Mouse (Mus musculus): Measurements from ENCODE around the gene Gnptg.
"Not testable (repeated sequence)": the region's sequence is repeated elsewhere in the genome, so short reads cannot be mapped to it uniquely, and the experiment has no call there.

The Gnptg gene

DNA sequence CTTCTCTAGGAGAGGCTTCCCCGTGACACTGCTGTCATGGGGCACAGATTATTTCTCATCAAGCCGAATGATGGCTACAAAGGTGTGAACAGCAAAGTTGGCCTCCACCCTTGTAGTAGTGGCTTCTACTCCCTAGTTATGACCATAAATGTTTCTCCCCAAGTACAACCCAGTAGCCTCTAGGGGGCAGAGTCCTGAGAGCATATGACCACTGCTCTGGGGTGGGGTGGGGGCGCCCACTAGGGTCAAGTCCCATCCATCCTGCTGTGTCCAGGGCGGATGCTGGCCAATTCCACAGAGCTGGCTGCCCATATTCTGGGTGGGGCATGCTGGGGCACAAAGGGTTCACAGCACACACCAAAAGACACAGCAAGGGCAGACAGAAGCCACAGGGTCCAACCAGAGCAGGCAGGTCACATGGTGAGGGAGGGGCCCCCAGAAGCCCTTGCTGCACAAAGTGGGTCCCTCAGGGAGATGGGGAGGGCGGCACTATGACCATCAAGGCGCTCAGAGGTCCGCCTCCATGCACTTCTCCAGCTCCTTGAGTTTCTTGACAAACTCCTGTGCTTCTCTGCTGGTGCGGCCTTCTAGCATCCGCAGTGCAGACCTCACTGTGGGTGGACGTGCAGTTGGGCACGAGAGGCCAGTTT, 3.3 kb upstream of the Gnptg start:
- no peak for DNase-seq (ENCODE audit: extremely low spot score)

DNA sequence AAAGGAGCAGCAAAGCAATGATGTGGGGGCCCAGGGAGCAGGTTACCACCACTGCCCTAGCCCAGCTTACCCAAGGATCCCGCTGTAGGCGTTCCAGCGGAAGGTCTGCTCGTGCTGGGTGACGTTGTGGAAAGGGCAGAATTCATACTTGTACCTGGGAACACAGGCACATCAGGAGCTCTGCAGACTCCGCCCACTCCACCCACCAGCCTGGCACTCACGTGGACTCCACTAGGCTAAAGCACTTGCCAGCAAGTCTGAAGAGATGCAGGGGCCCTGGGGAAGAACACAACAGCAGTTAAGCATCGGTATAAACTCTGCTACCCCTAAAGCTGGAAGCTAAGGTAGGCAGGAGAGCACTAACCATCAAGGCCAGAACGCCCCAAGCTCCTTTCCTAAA, 4.3 kb downstream of the Gnptg start:
- no peak for DNase-seq (ENCODE audit: extremely low spot score)

DNA sequence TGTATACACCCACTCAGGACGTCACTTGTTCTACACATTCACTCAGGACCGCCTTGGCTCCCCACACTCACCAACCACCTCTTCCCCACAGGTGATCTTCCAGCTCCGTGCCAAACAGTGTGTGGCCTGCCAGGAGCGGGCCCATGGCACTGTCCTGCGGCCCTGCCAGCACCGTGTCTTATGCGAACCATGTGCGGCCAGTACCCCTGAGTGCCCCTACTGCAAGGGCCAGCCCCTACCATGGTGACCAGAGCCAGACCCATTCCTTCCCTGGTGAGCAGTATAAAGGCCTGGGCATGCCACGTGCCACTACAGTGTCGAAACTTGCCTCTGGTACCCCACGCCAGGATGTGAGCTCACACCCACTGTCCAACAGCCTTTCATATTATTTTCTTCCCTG, 8.3 kb downstream of the Gnptg start:
- DNase-seq (ENCODE audit: extremely low spot score) = not testable (repeated sequence)

DNA sequence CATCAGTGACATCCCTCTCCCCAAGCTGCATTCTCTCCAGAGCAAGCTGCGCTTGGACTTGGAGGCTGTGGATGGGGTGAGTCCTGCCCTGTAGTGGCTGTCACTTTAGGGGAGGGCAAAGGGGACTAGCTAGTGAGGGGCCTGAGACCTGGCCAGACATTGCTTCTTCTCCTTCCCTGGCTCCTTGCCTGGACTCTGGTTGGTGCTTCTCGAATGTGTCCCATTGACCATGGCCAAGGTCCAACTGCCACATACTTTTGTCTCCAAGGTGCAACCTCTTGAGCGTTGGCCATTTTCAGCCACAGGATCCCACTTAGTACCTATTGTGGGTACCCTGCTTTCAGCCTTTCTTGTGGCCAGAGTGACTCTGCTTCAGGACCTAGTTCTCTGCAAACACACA, 9.2 kb downstream of the Gnptg start:
- DNase-seq (ENCODE audit: extremely low spot score) = no peak

DNA sequence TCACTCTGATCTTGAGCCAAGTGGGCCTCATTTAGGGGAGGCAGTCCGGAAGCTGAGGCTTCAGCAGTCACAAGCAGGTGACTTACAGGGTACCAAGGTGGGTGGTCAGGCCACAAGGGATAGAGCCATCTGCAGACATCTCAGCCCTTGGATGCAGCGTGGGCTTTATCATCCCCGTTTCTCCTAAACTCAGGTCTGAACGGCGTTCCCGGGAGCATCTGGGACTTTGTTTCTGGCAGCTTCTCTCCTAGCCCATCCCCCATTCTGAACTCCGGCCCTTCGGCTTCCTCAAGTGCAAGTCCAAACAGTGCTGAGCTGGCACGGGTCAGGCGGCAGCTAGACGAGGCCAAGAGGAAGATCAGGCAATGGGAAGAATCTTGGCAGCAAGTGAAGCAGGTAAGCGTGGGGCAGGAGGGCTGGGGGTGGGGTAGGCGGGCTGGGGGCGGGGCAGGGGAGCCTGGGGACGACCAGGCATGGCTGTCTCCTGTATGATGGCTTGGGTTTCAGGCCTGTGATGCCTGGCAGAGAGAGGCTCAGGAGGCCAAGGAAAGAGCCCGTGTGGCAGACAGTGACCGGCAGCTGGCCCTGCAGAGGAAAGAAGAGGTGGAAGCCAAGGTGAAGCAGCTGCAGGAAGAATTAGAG, 9.8 kb downstream of the Gnptg start:
- not testable (repeated sequence) for DNase-seq (ENCODE audit: extremely low spot score)

DNA sequence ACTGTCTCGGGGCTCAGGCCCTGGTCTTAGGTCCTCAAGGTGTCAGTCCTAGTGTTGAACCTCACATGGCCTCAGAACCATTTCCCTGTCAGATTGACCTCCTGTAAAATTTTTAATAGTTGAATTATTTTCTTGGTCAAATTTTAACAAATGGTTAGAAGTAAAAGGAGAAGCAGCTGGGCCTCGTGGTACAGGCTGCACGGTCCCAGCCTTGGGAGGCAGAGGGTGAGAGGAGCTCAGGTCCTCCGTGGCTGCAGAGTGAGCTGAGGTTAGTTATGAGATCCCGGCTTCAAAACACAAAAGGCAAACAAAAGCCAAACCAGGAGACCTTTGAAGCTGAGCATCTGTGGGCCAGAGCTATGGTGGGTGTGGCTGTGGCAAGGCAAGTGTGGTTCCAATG, 11.9 kb downstream of the Gnptg start:
- DNase-seq (ENCODE audit: extremely low spot score) = no peak

DNA sequence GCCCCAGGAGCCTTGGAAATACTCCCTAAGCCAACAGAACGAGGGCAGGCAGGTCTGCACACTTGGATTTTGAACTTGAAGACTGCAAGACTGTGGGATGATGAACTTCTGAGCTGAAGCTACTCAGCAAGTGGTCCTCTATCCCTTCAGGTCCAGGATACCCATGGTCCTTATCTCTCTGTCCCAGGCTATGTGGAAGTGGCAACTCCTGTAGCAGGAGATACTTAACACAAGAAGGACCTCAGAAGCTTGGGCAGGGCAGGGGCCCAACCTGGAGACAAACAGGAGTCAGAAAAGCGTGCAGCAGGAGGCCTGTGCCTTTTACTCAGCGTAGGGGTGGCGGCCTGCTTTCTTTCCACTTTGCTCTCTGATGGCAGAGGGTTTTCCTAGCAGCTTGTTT, 14.3 kb downstream of the Gnptg start:
- DNase-seq (ENCODE audit: extremely low spot score) = no peak

DNA sequence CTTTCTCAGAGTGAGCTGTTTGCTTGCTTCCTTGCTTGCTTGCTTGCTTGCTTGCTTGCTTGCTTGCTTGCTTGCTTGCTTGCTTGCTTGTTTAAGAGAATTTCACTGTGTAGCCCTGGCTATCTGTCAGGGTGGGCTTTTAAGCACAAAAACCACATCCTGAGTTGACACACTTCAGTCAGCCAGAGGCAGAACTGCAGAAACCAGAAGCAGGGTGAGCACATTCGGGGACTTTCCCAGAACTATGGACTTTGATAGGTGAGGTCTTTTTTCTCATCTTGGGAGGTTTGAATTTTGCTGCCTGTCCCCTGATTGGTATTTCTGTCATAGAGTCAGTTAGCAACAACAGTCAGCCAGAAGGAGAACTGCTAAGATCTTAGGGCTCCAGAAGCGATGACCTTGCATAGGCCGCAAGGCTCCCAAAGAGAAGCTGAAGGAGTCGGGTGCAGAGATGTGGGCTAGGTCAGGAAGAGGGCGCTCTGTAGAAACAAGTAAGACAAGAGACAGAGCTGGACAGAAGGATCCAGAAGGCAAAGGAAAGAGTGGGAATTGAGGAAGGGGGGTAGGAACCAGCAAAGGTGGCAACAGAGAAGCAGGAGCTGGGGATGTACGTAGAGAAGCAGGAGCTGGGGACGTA, 15.2 kb downstream of the Gnptg start:
- DNase-seq (ENCODE audit: extremely low spot score) = no peak

DNA sequence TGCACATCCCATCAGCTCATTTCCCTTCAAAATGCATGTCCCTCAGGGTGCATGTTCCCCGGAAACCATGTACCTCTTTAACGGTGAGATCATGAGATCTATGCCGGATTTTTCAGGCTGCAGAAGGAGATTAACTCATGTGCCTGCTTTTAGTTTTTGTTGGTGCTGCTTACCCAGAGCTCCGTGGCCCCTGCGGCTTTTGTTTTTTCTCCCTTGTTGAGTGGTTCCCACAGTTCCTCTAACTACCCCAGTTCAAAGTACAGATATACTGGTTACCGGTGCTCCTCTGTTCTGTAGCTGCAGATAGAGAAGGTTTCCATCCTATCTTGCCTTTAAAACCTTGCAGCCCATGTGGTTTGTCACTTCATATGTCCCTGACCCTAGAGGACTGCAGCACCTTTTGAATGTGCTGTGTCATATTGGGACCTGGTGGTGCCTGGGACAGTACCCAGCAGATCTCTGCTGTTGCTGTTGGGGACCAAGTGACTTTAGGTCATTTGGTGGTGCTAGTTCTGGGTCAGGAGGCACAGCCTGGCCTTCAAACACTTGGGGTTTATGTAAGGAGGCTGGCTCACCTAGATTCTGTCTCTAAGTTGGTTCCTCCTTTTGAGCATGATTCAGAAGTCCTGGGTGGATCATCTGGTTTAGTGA, 16.8 kb downstream of the Gnptg start:
- no peak for DNase-seq (ENCODE audit: extremely low spot score)

DNA sequence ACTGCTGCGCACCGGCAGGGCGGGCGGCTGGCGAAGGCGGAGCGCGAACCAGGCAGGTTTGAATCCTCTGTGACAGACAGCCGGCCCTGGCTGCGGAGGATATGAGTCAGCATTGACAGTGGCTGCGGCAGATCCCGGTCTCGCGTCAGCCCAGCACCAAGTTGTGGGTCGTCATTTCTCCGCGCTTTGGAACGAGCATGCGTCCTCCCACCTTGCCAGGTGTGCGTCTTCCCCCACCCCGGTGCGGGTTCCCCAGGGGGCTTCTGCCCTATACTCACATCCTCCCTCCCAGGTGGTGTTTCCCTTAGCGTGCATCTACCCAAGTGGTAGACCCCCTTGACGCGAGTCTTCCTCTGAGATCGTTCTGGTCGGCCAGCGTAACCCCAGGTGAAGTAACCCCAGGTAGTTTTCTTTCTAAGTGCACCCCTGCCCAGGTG, 17.4 kb downstream of the Gnptg start:
- DNase-seq (ENCODE audit: extremely low spot score) = not testable (repeated sequence)

DNA sequence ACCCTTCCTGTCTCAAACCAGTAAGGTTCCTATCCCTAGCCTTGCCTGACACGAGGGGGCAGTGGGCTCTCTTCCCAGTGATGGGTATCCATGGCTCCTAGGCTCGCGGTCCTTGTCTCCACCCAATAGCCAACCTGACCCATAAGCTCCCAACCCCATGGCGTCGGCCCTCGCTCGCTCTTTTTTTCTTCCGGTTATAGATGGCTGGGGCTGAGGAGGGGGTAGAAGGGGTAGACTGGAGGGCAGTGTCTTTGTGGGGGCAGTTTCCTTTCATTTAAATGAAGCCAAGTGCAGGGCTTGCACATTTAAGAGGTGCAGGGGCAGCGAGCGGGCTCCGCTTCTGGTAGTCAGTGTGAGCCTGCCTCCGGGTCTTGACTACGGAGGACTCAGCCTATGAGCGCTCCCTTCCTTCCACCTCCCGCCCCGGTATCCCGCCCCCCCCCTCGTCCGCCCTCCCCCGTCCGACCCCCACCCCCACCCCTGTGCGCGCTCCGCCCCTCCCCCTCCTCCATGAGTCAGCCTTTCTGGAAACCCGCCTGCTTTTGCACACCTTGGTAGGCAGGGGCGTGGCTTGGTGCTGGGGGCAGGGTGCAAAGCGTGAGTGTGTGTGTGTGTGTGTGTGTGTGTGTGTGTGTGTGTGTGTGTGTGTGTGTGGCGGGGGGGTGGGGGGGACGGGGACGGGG, 18.0 kb downstream of the Gnptg start:
- peak; percentile 55 for DNase-seq (ENCODE audit: extremely low spot score)

DNA sequence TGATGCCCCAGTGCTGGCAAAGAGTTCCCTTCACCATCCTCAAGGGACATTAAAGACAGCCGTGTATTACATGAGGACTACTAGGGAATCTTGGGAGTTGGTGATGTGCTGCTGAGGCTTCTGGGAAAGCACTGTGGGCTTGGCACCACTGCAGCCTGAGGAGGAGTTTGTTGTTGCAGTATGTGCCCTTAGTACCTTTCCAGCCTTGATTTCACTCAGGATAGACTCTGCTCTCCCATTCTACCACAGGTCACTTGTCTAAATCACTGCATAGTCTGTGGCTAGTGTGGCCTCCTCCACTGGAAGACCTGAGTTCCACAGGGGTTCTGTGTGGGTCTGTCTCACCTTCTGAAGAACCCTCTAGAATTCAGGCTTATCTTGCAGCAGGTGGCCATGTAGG, 19.2 kb downstream of the Gnptg start:
- no peak for DNase-seq (ENCODE audit: extremely low spot score)

DNA sequence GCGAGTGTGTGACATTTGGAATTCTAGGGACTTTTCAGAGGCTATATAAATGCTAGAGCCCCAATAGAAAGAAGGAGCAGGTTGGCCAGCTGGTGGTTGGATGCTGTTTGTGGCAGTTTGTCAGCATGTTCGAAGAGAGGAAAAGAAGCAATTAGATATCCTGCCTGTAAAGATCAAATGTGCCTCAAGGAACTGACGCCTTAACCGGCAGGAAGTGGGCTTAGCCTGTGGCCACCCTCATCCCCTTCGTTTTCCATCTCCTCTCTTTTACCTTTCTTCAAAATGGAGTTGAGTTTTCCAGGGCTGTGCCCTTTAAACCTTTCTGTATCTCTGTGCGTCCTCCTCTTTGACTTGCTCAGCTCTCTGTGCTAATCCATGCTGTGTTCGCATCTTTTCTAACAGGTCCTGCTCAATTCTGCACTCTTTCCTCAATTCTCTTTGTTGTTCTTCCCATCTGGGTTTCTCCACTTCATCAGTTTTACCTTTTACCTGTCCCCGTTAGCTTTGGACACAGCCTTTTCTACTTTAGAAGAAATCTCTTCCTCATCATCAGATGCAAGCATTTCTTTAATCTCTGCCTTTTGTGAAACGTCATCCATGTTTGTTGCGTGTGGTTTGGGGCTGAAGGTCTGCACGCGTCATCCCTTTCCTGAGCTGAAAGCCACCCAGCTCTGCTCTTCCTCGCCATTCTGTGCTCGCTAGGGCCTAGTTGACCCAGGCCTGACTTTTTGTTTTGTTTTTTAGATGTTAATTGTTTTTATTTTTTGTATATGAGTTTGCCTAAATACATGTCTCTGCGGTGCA, 20.2 kb downstream of the Gnptg start:
- no peak for DNase-seq (ENCODE audit: extremely low spot score)

DNA sequence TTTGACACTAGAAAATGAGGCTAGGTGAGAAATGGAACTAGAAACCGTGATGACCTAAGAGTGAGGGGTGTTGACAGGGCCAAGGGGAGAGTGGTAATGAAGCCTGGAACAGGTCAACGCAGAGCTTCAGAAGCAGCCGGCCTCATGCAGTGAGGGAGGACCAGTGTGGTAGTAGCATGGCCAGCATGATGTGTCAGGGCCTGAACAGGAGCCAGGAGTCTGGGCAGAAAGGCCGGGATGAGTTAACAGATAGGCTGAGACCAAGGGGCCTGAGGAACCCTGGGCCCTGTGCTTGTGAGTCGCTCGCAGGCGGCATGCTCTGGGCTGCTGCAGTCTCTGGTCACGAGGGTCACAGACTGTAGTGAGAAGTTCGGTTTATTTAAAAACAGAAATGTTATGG, 21.0 kb downstream of the Gnptg start:
- DNase-seq (ENCODE audit: extremely low spot score) = no peak

DNA sequence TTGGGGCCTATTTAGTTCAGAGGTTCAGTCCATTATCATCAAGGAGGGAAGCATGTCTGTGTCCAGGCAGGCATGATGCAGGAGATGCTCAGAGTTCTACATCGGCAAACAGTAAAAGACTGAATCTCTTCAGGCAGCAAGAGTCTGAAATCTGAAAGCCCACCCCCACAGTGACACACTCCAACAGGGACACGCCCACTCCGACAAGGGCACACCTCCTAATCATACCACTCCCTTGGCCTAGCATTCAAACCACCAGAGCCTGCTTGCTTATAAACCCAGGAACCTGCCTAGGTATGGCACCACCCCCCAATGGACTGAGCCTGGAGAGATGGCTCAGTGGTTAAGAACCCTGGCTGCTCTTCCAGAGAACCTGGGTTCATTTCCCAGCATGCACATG, 24.5 kb downstream of the Gnptg start:
- DNase-seq (ENCODE audit: extremely low spot score) = no peak

DNA sequence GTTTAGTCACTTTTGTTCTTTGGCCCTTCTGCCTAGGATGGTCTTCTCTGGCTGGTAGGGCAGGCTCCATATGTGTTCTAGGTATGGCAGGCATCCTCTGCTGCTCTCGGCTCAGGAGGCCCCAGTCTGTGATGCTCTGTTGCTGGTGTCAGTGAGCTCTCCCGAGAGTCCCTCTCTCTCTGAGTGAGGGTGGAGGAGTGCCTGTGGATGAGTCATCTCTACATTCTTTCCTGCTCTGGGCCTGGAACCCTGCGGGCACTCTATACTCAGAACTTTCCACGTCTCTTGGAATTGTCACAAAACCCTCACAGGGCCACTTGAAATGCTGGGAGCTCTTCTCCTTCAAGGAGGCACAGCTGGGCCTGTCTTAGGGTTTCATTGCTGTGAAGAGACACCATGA, 28.2 kb downstream of the Gnptg start:
- no peak for DNase-seq (ENCODE audit: extremely low spot score)

DNA sequence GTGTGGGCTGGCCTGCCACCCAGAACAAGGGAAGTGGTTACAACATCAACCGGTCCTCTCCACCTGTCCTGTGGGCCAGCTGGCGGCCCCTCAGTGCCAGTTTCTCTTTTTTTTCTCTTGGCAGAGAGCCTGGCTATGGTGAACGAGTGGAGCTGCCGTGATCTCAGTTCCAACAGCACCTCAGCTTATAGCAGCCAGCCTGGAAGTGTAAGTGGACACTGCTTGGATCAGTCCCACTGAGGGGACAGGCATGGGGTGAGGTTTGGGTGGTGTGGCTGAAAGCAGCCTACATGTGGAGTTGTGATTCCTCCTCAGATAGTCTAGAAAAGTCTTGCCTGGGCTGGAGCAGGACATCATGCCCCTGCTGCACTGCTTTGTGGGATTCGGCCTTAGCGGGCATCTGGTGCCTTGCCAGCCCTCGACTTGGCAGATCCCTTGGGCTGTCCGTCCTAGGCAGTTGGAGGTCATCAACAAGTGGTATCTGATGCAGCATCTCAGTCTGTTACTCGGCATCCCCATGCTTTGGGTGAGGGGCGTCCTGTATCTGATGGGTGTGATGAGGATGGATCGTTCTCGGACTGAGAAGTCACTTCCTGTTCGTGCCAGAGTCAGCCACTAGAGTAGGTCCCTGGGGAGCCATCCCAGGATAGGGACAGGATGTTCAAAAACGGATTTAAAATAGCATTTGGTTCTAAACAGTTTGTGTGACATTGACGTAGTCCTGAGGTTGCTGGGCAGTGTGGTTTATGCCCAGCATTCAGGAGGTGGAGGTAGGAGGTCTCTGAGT, 29.1 kb downstream of the Gnptg start:
- no peak for DNase-seq (ENCODE audit: extremely low spot score)

DNA sequence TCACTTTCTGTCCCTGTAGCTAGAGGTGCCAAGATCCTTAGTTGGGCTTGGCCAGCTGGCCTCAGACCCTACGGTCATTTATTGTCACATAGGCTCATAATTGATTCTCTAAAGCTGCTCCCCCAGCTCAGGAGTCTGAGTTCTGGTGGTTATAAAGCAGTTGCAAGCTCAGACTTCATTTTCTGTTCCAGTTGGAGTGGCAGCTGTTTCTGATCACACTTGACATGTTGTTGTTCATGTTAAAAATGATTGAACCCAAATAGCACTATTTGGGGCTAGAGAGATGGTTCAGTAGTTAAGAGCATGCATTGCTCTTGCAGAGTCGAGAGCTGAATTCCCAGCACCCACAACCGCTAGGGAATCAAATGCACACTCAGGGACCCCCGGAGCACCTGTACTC, 29.9 kb downstream of the Gnptg start:
- no peak for DNase-seq (ENCODE audit: extremely low spot score)

DNA sequence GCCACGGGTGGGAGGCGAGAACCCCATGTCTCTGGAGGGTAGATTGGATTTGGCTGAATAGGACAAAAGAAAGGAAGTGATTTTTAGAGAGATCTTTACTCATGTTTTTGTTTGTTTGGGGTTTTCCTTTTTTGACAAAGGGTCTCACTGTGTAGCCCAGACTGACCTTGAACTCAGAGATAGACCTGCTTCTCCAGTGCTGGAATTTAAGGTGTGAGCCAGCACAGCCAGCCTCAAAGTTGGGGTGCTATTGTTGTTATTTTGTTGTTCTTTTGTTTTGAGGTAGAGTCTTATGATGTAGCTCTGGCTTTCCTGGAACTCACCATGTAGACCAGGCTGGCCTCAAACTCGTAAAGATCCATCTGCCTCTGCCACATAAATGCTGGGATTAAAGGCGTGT, 37.5 kb downstream of the Gnptg start:
- DNase-seq (ENCODE audit: extremely low spot score) = no peak

DNA sequence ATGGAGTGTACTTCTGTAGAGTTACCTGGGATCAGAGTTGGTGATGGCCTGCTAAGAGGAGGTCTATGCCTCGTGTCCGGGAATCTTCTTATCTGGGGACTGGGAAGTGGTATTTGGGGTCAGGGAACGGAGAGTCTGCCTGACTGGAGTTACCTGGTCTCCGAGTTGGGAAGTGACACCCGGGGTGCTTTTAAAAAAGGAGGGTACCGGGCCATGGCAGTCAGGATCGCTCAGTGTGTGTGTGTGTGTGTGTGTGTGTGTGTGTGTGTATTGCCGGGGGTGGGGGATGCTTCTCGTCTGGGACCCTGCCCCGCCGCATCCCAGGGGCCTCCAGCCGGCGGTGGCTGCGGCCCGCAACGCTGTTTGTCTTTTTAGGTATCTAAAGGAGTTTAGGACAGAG, 50.8 kb downstream of the Gnptg start:
- DNase-seq (ENCODE audit: extremely low spot score) = no peak

Measured in embryo, embryonic 9.5 days (tissue).